Mouse (Mus musculus): Measurements from ENCODE around the gene Kcnj2. TPM values are rescaled to one million over a fixed set of nuclear protein-coding genes. Genes with fewer than 3 reads are reported as not detected.
A peak's percentile ranks its signal among the peaks of the same experiment; 100 is the strongest.

Gene Kcnj2
- total and polyA plus RNA-seq, 2 experiments from 2014 or later, result 0.53 to 10.1 TPM

- H3K27ac ChIP-seq (ENCODE audit: low read depth, low read length), result no peak overlapping the region
- TF ChIP-seq CTCF (IDR thresholded peaks at IDR 0.05; ENCODE audit: low read depth), result no peak
- ATAC-seq (no peak), DNase-seq (no peak)
- H3K36me3 ChIP-seq (ENCODE audit: insufficient read depth), result no peaks in the 10 kb centered on the region
- H3K27me3 ChIP-seq (ENCODE audit: insufficient read depth, low read length), result no peaks in the 10 kb centered on the region
- no peak overlapping the region for H3K4me2 ChIP-seq (ENCODE audit: low read depth)
- 62% methylated on average over 6 of the region's 6 CpGs for WGBS
- no peak overlapping the region for H3K9ac ChIP-seq
- H3K4me1 ChIP-seq (ENCODE audit: insufficient read depth), result no peaks in the 10 kb centered on the region
- no peak overlapping the region for H3K4me3 ChIP-seq (ENCODE audit: low read depth, low read length)
- no peaks in the 10 kb centered on the region for H3K9me3 ChIP-seq (ENCODE audit: low read length)
These were observed 25.2 kb downstream of the Kcnj2 start for GRCm38 (mm10) chr11:111091117-111091516.

- WGBS, result 88% methylated on average over 2 of the region's 2 CpGs
These were observed 27.0 kb downstream of the Kcnj2 start for GRCm38 (mm10) chr11:111092967-111093366.

GRCm38 (mm10) chr11:111096612-111097011 lies 30.6 kb downstream of the Kcnj2 start:
- H3K27me3 ChIP-seq (ENCODE audit: insufficient read depth, low read length), result no peaks in the 10 kb centered on the region
- WGBS, result 79% methylated on average over 5 of the region's 5 CpGs
- ATAC-seq (no peak), DNase-seq (peak; percentile 8)
- no peak overlapping the region for H3K27ac ChIP-seq (ENCODE audit: low read depth, low read length)
- H3K36me3 ChIP-seq (ENCODE audit: insufficient read depth), result no peaks in the 10 kb centered on the region
- no peaks in the 10 kb centered on the region for H3K9me3 ChIP-seq (ENCODE audit: low read length)
- no peak overlapping the region for H3K4me2 ChIP-seq (ENCODE audit: low read depth)
- TF ChIP-seq CTCF (IDR thresholded peaks at IDR 0.05; ENCODE audit: low read depth), result no peak
- H3K4me1 ChIP-seq (ENCODE audit: insufficient read depth), result no peaks in the 10 kb centered on the region
- H3K4me3 ChIP-seq (ENCODE audit: low read depth, low read length), result no peak overlapping the region
- no peak overlapping the region for H3K9ac ChIP-seq

More at GRCm38 (mm10) chr11:111092967-111093366, 27.0 kb downstream of the Kcnj2 start:
- H3K4me1 ChIP-seq (ENCODE audit: insufficient read depth), result no peaks in the 10 kb centered on the region
- H3K4me2 ChIP-seq (ENCODE audit: low read depth), result no peak overlapping the region
- no peaks in the 10 kb centered on the region for H3K27me3 ChIP-seq (ENCODE audit: insufficient read depth, low read length)
- H3K9me3 ChIP-seq (ENCODE audit: low read length), result no peaks in the 10 kb centered on the region
- H3K36me3 ChIP-seq (ENCODE audit: insufficient read depth), result no peaks in the 10 kb centered on the region
- no peak overlapping the region for H3K4me3 ChIP-seq (ENCODE audit: low read depth, low read length)
- H3K9ac ChIP-seq, result no peak overlapping the region
- ATAC-seq, result no peak
- DNase-seq, result no peak
- no peak for TF ChIP-seq CTCF (IDR thresholded peaks at IDR 0.05; ENCODE audit: low read depth)
- no peak overlapping the region for H3K27ac ChIP-seq (ENCODE audit: low read depth, low read length)

GRCm38 (mm10) chr11:111100131-111100530 lies 34.2 kb downstream of the Kcnj2 start:
- no peak for TF ChIP-seq CTCF (IDR thresholded peaks at IDR 0.05; ENCODE audit: low read depth)
- WGBS, result 58% methylated on average over 2 of the region's 2 CpGs
- no peak overlapping the region for H3K4me3 ChIP-seq (ENCODE audit: low read depth, low read length)
- no peak overlapping the region for H3K9ac ChIP-seq
- H3K4me2 ChIP-seq (ENCODE audit: low read depth), result no peak overlapping the region
- DNase-seq (peak; percentile 29), ATAC-seq (no peak)
- no peak overlapping the region for H3K27ac ChIP-seq (ENCODE audit: low read depth, low read length)
- H3K27me3 ChIP-seq (ENCODE audit: insufficient read depth, low read length), result no peaks in the 10 kb centered on the region
- H3K9me3 ChIP-seq (ENCODE audit: low read length), result no peaks in the 10 kb centered on the region
- no peaks in the 10 kb centered on the region for H3K36me3 ChIP-seq (ENCODE audit: insufficient read depth)
- no peaks in the 10 kb centered on the region for H3K4me1 ChIP-seq (ENCODE audit: insufficient read depth)

GRCm38 (mm10) chr11:111100651-111101050 lies 34.7 kb downstream of the Kcnj2 start:
- no peaks in the 10 kb centered on the region for H3K9me3 ChIP-seq (ENCODE audit: low read length)
- no peak overlapping the region for H3K9ac ChIP-seq
- no peaks in the 10 kb centered on the region for H3K36me3 ChIP-seq (ENCODE audit: insufficient read depth)
- no peak overlapping the region for H3K4me3 ChIP-seq (ENCODE audit: low read depth, low read length)
- 69% methylated on average over 4 of the region's 4 CpGs for WGBS
- no peaks in the 10 kb centered on the region for H3K27me3 ChIP-seq (ENCODE audit: insufficient read depth, low read length)
- no peak overlapping the region for H3K4me2 ChIP-seq (ENCODE audit: low read depth)
- no peak for ATAC-seq
- H3K4me1 ChIP-seq (ENCODE audit: insufficient read depth), result no peaks in the 10 kb centered on the region
- no peak for DNase-seq
- TF ChIP-seq CTCF (IDR thresholded peaks at IDR 0.05; ENCODE audit: low read depth), result no peak
- H3K27ac ChIP-seq (ENCODE audit: low read depth, low read length), result no peak overlapping the region

- H3K9me3 ChIP-seq (ENCODE audit: low read length), result no peaks in the 10 kb centered on the region
- 86% methylated on average over 9 of the region's 9 CpGs for WGBS
- H3K27me3 ChIP-seq (ENCODE audit: insufficient read depth, low read length), result no peaks in the 10 kb centered on the region
- H3K36me3 ChIP-seq (ENCODE audit: insufficient read depth), result no peaks in the 10 kb centered on the region
- H3K4me1 ChIP-seq (ENCODE audit: insufficient read depth), result no peaks in the 10 kb centered on the region
- H3K27ac ChIP-seq (ENCODE audit: low read depth, low read length), result no peak overlapping the region
- H3K4me3 ChIP-seq (ENCODE audit: low read depth, low read length), result no peak overlapping the region
- no peak for ATAC-seq
- DNase-seq, result no peak
- TF ChIP-seq CTCF (IDR thresholded peaks at IDR 0.05; ENCODE audit: low read depth), result no peak
- H3K4me2 ChIP-seq (ENCODE audit: low read depth), result no peak overlapping the region
- H3K9ac ChIP-seq, result no peak overlapping the region
These were observed 35.7 kb downstream of the Kcnj2 start for GRCm38 (mm10) chr11:111101620-111102176.

- Histone ChIP-seq H3K9ac (no peak overlapping the region), H3K27ac (ENCODE audit: low read depth, low read length) (no peak overlapping the region), H3K27me3 (ENCODE audit: insufficient read depth, low read length) (no peaks in the 10 kb centered on the region), H3K4me2 (ENCODE audit: low read depth) (no peak overlapping the region), H3K36me3 (ENCODE audit: insufficient read depth) (no peaks in the 10 kb centered on the region), H3K4me3 (ENCODE audit: low read depth, low read length) (no peak overlapping the region), H3K4me1 (ENCODE audit: insufficient read depth) (no peaks in the 10 kb centered on the region), H3K9me3 (ENCODE audit: low read length) (no peaks in the 10 kb centered on the region)
- WGBS, result 83% methylated on average over 2 of the region's 2 CpGs
- ATAC-seq (no peak), DNase-seq (no peak)
- no peak for TF ChIP-seq CTCF (IDR thresholded peaks at IDR 0.05; ENCODE audit: low read depth)
These were observed 38.5 kb downstream of the Kcnj2 start for GRCm38 (mm10) chr11:111104422-111104821.

All from forebrain, postnatal 0 days (tissue).